Mouse (Mus musculus) kidney, postnatal 10 days (tissue): ENCODE measurements at regions not wholly inside any gene's neighbourhood (a gene's known extent, or its start where the extent isn't known, plus 50 kb on each side); places are given as distances from the start of the nearest gene placed in this dataset.

Source experiments
- DNase-seq: peaks from one replicate; pipeline ENCODE4 v3.0.0; 2021; ENCODE audit warnings: mixed read lengths

- DNase-seq, result no peak
These were observed 96.2 kb upstream of the Klf9 start for GRCm38 (mm10) chr19:23044510-23045464.

DNA sequence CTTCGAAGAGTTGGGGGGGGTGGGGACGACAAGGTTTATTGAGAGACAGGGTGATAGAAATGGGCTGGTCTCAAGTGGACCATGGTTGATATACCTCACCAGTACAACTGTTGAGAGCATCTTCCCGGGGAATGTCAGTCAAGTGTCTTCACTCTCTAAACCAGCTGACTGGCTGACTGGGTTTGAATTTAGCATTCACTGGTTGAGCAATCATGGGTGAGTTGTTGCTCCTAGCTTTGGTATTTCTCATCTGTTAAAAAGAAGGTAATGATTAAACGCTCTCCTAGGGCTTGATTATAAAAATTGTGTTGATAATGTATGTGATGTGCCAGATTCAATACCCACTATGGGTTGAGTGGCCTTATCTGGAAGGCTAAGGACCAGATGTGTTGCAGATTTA lies 89.6 kb upstream of the Klf9 start:
- no peak for DNase-seq

GRCm38 (mm10) chr19:23054440-23054839 lies 86.6 kb upstream of the Klf9 start:
- no peak for DNase-seq

- no peak for DNase-seq
These were observed 84.9 kb upstream of the Klf9 start for GRCm38 (mm10) chr19:23055916-23056805.

GRCm38 (mm10) chr19:23056851-23057707 lies 83.9 kb upstream of the Klf9 start:
- peak; percentile 82 for DNase-seq

GRCm38 (mm10) chr19:23057739-23058501 lies 83.1 kb upstream of the Klf9 start:
- DNase-seq, result peak; percentile 36

GRCm38 (mm10) chr19:23058502-23058900 lies 82.5 kb upstream of the Klf9 start:
- no peak for DNase-seq

DNA sequence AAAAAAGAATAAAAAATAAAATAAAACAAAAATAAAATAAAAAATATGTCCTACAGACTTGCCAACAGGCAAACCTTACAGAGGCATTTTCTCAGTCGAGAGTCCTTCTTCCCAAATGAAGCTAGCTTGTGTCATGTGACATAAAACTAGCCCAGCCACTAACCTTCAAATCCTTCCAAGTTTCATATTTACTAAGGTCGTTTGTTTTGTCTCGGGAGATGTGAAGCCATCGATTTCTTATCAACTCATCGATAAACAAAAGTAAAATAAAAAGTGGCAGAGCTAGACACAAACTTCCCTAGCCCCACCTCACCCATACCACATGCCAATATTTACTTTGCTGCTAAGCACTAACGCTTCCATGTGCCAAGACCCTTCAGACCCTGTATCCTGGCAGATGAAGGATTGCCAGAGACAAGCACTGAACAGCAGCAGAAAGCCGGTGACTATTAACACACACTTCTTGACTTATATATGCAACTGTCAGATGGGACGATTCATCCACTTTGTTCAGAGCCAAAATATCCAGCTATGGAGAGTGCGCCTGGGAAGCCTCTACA lies 79.9 kb upstream of the Klf9 start:
- DNase-seq, result no peak

GRCm38 (mm10) chr19:23061906-23062305 lies 79.1 kb upstream of the Klf9 start:
- no peak for DNase-seq

- no peak for DNase-seq
These were observed 78.2 kb upstream of the Klf9 start for GRCm38 (mm10) chr19:23062851-23063250.

DNA sequence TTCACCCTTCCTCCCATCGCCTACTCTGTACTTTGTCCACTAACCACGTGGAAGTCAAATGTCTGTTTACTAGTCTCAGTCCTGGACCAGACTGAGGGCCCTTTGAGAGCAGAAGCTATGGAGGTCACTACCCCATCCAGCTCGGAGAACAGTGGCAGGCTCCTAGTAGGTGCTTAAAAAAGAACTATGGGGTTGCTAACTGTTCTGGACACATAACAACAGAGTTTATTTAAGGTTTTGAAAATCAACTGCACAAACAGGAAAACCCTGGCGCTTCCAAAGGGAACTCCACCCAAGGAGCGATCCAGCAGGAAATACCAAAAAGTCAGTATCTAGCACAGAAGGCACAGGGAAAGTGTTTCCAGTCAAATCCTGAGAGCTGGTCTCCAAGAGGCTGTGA lies 75.5 kb upstream of the Klf9 start:
- DNase-seq, result peak; percentile 47

GRCm38 (mm10) chr19:23066726-23067125 lies 74.3 kb upstream of the Klf9 start:
- no peak for DNase-seq

DNA sequence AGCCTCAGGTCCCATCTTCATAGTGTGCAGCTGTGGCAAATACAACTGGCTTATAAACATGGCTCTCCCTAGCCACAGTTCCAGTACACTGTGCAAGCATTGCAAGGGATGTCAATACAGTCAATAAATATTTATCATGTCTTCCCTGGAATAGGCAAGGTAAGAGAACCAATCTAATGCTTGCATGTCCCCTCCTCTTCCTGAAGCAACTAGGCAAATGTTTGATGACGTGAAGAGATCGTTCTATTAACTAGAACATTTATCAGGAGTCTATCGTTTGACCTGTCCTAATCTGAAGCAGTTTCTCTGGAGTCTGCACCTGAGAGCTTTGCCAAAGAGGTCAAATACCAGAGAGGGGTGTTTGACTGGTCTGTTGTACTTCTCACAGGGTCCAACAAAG lies 72.4 kb upstream of the Klf9 start:
- no peak for DNase-seq

DNA sequence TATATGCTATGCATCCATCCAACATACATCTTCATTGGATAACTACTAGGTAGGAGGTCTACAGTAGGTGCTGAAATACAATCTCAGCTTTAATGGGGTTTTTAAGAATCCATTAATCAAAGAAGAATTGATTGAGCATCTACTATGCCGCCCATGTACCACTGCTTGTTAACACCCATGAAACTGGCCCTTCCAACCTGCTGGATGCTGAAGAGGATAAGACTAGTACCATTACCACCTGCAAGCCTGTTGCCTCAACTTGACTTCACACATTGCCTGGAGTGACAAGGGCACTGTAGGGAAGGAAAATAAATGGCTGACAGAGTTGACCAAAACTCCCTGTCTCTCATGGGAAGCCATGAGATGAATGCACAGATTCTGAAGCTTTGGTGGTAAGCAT lies 71.4 kb upstream of the Klf9 start:
- no peak for DNase-seq

DNA sequence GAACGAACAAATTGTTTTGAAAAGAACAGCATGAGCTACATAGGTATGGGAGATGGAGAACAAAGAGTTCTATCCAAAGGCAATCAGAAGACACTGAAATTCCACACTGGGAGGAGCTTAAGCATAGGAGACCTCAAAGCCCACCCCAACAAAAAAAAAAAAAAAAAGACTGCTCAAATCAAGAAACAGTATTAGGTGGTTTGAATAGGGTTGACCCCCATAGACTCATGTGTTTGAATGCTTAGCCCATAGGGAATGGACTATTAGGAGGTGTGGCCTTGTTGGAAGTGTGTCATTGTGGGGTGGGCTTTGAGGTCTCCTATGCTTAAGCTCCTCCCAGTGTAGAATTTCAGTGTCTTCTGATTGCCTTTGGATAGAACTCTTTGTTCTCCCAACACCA lies 70.0 kb upstream of the Klf9 start:
- no peak for DNase-seq

DNA sequence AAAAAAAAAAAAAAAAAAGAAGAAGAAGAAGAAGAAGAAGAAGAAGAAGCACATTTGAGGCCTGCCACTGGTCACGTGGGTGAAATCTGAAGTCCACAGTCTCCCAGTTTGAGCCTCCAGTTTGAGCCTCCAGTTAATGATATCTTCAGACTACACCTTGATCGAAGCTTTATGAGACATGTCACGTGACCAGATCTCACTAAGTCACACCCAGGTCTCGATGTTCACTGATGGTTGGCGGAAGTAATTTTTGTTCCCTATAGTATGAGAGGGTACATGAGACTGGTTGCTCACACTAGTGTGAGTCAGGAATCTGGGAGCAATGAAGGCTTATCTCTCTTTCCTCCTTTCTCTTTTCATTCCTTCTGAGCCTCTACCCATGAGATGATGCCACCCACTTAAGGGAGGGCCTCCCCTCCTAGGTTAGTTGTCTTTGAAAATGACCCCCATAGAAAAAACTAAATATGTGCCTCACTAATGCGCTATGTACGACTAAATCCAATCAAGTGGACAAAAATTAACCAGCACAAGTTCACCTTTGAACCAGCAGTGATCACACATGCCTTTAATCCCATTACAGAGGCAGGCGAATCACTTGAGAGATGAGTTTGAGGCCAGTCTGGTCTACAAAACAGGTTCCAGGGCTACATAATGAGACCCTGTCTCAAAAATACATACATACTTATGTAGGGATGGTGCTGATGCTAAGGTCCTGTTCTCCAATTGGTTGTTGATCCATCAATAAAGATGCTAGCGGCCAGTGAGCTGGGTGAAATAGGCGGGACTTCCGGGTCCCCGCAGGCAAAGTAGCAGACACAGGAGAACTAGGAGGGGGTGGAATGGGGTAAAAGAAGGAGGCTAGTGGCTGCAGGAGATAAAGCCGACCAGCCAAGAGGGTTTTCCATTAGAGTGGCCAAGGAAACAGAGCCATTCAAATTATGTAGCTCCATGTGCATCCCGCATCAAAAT lies 66.1 kb upstream of the Klf9 start:
- no peak for DNase-seq

DNA sequence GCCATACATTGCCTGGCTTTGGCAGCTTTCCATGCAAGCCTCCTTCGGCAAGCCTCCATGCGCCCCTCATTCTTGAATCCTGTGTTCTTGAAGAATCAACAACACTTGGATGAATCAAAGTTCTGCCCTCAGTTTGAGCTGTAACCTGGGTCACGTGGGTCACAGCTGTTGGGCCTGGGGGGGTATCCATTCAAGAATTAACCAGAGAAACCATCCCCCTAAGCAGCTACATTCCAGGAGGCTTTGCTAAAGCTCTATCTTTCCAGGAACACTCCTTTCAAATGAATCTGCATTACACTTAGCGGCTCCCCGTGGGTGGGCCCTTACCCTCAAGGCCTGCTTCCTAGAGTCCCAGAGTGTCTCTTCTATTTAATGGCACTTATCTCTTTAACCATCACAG lies 65.2 kb upstream of the Klf9 start:
- peak; percentile 65 for DNase-seq

DNA sequence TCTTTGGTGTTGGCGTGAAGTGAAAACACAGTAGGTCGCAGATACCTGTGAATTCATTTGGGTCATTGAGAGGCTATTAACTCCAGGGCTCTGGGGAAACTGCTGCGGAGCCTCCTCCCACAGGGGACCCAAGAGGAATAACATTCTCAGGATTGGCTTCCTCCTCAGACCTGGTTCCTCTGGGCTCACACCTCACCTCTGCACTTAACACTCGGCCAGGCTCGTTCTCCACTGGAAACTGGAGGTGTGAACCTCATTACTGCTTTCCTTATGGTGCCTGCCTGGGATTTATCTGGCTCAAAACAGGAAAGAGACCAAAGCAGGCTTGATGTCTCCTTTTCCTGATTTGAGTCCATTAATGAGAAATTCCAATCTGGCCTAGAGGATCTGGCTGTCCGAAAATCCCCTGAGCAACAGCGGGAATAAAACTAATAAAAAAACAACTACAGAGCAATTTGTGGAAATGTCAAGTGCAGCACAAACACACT lies 55.8 kb upstream of the Klf9 start:
- DNase-seq, result no peak

DNA sequence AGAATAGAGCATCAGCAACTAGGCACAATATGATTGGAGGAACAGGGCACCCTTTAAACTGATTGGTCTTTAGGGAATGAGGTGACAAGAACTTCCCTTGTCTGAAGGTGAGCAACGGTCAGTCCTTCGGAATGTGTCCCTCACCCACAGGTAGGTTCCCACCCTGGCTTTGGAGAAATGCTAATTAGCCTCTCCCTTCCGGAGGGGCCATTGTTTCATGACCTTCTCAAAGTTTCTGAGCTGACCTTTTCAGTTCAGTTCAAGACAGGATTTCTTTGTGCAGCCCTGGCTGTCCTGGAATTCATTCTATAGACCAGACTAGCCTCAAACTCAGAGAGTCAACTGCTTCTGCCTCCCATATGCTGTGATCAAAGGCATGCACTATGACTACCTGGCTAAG lies 53.5 kb upstream of the Klf9 start:
- no peak for DNase-seq

GRCm38 (mm10) chr19:23089081-23089480 lies 51.9 kb upstream of the Klf9 start:
- DNase-seq, result no peak
